Mouse (Mus musculus) cerebellum, adult 8-10 months (tissue): ENCODE data around the gene Ppp4r4.
"Not testable (repeated sequence)": the region's sequence is repeated elsewhere in the genome, so short reads cannot be mapped to it uniquely, and the experiment has no call there.

Experiments
- DNase-seq: peaks from one replicate; pipeline ENCODE4 v3.0.0; 2022

Ppp4r4 gene

GRCm38 (mm10) chr12:103532020-103532648 lies at the start of gene Ppp4r4:
TSS of gene Ppp4r4 (plus strand) at chr12:103532283.
- peak; percentile 90 for DNase-seq

- no peak for DNase-seq
Observed at GRCm38 (mm10) chr12:103482781-103483180, 49.3 kb upstream of the Ppp4r4 start.

GRCm38 (mm10) chr12:103484200-103484972 lies 47.7 kb upstream of the Ppp4r4 start:
- DNase-seq, result not testable (repeated sequence)

- DNase-seq, result peak; percentile 58
Observed at GRCm38 (mm10) chr12:103486726-103487125, 45.4 kb upstream of the Ppp4r4 start.

- no peak for DNase-seq
Observed at GRCm38 (mm10) chr12:103487276-103487675, 44.8 kb upstream of the Ppp4r4 start.

GRCm38 (mm10) chr12:103487750-103488149 lies 44.3 kb upstream of the Ppp4r4 start:
- no peak for DNase-seq

- no peak for DNase-seq
Observed at GRCm38 (mm10) chr12:103491091-103491730, 40.9 kb upstream of the Ppp4r4 start.

- peak; percentile 78 for DNase-seq
Observed at GRCm38 (mm10) chr12:103492767-103493166, 39.3 kb upstream of the Ppp4r4 start.

- peak; percentile 40 for DNase-seq
Observed at GRCm38 (mm10) chr12:103494486-103494885, 37.6 kb upstream of the Ppp4r4 start.

GRCm38 (mm10) chr12:103498768-103499167 lies 33.3 kb upstream of the Ppp4r4 start:
- DNase-seq, result no peak

- DNase-seq, result no peak
Observed at GRCm38 (mm10) chr12:103499261-103499660, 32.8 kb upstream of the Ppp4r4 start.

- DNase-seq, result no peak
Observed at GRCm38 (mm10) chr12:103503300-103503699, 28.8 kb upstream of the Ppp4r4 start.

GRCm38 (mm10) chr12:103504402-103504801 lies 27.7 kb upstream of the Ppp4r4 start:
- no peak for DNase-seq

- DNase-seq, result no peak
Observed at GRCm38 (mm10) chr12:103508346-103508745, 23.7 kb upstream of the Ppp4r4 start.

GRCm38 (mm10) chr12:103509893-103510292 lies 22.2 kb upstream of the Ppp4r4 start:
- no peak for DNase-seq

- DNase-seq, result no peak
Observed at GRCm38 (mm10) chr12:103511586-103511985, 20.5 kb upstream of the Ppp4r4 start.

- DNase-seq, result no peak
Observed at GRCm38 (mm10) chr12:103513039-103513438, 19.0 kb upstream of the Ppp4r4 start.

GRCm38 (mm10) chr12:103513451-103513871 lies 18.6 kb upstream of the Ppp4r4 start:
- DNase-seq, result no peak

- DNase-seq, result no peak
Observed at GRCm38 (mm10) chr12:103514354-103514753, 17.7 kb upstream of the Ppp4r4 start.

GRCm38 (mm10) chr12:103515638-103516037 lies 16.4 kb upstream of the Ppp4r4 start:
- DNase-seq, result no peak

GRCm38 (mm10) chr12:103518640-103519039 lies 13.4 kb upstream of the Ppp4r4 start:
- no peak for DNase-seq

GRCm38 (mm10) chr12:103530596-103530995 lies 1.5 kb upstream of the Ppp4r4 start:
- no peak for DNase-seq

GRCm38 (mm10) chr12:103532649-103533395 lies 739 bp downstream of the Ppp4r4 start:
- peak; percentile 64 for DNase-seq
